Mouse (Mus musculus) bone marrow macrophage, adult 2 months (primary cell): ENCODE data around the gene Myl7.

ENCODE experiments used
- CTCF ChIP-seq: IDR thresholded peaks from 2 replicates; pipeline ENCODE4 v1.5.1; 2012; ENCODE audit warnings: low read depth, mild to moderate bottlenecking, low read length, moderate library complexity
- POLR2A ChIP-seq: IDR thresholded peaks from 2 replicates; pipeline ENCODE4 v1.6.1; 2012; ENCODE audit warnings: mild to moderate bottlenecking, low read depth, low read length, borderline replicate concordance

DNA sequence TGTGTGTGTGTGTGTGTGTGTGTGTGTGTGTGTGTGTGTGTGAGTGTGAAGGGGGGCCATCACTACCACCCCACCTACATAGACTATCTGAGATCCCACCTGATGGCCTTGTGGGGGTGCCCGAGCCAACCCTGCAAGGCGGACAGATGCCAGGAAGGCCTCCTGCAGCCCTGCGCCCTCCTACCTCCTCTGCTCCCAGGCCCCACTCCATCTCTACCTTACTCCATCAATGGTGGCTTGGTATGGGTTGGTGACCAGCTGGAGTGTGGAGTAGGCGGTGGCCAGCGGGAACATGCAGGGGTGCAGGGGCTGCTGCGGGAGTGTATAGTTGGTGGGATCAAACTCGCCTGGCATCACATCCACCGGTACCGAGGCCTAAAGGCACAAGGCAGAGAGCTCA lies 25.4 kb downstream of the Myl7 start:
- TF ChIP-seq POLR2A (no peak), CTCF (no peak)
